Mouse (Mus musculus): ENCODE results near the gene Usp26.

The Usp26 gene

DNA sequence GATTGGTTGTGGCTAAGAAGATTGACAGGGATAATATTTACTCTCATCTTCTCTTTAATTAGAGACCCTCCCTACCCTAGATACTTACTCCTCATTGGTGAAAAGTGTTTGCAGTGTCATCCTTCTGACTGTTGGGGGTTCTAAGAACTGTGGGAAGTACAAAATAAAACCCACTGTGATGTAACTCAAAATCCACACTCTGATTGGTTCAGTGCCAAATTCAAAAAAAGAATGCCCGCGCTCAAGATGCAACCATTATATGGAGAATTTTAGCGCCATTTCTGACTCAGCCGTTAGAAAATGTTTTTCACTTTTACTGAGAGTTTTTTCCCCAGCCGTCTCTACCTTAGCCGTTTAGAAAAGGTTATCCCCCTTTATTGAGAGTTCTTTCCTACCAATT lies at the start of gene Usp26:
TSS of gene Usp26 (minus strand) at position 101 of the 400 bp plus-strand sequence.
- DNase-seq = no peak

DNA sequence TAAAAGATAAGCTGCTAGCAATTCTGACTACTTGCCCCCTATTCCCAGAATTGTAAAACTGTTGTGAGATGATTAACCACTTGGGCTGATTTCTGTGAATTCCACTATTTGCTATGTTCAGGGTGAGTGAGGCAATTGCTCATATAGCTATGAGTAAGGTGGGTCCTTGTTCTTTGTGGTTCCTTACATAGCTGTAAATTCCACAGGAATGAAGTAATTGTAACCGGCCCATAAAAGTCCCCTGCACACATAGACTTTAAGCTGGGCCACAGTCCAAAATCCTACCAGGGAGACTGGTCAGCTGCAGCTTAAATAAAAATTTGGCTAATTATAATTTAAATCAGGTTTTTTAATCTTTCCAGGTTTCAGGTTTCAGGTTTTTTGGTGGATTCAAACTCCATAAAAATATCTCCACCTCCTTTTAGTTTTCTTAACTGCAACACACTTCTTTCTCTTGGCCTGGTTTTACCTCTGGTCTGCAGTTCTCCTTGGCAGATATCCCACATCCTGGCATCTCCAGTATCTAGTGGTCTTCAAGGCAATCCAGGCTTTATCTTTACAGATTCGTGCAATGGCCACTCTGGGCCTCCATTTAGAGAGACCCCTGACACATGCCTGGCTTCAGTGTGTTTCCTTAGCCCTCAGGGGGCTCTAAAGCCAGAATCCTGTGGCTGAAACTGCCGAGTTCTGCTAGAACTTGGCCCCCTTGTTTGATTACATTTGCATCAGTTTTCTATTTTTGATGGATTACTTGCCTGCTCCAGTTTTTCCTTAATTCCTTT lies 13.6 kb upstream of the Usp26 start:
- DNase-seq = no peak

DNA sequence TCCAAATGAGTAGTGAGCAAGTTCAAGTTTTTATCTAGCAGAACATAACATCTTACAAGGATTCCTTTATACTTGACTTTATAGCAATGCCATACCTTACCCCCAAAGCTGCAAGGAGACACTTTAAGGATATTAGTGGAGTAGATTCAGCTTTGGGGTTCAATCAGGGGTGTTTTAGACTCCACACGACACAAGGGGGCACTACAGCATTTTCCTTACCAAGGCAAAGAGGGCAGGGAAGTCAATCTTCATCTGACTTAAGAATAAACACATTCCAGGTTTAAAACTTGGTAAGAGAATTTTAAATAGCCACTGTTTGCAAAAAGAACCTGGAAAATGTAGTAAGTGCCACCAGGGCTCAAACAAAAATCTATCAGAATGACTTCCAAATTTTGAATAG lies 33.6 kb downstream of the Usp26 start:
- no peak for DNase-seq

DNA sequence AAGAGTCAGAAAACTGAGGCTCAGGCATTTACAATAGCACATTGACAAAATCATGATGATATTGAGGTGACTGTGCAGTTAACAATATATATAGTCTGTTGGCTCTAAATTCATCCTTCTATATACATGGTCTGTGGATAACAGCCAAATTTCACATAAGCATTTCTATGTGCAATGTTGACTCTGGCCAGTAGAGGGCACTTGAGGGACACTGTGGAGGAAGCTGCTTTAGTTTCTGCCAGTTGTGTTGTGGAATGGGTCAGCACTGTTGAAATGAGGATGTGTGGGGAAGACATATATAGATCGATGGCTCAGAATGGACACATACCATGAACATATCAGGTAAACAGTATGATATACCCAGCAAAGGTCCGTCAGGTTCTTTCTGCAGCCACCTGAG lies 64.6 kb downstream of the Usp26 start:
- DNase-seq = no peak

DNA sequence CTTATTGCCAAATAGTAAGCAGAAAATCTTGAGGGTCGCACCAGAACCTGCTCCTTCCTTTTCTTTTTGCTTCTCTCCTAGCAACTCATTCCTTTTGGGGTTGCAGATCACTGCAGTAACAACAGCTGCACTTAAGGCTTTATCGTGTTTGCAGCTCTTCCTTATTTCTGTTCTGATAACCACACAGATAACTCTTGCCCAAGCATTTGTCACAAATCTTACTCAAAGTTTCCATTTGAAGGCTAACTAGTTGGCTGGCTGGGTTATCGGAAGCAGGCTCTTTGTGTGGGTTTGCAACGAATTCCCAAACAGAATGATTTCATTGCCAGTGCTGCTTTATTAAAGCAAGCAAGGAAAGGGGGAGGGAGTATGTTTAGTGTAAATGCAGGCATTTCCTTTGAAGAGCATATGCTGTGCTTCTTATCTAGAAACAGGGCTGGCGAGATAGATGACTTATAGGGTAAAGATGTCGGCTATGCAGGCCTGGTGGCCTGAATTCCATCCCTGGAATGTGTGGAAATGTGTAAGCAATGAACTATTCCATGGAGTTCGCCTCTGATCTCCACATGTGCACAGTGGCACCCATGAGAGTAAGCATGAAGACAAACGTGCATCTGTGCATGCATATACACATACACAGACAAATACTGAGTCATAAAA lies 86.8 kb downstream of the Usp26 start:
- DNase-seq = no peak

DNA sequence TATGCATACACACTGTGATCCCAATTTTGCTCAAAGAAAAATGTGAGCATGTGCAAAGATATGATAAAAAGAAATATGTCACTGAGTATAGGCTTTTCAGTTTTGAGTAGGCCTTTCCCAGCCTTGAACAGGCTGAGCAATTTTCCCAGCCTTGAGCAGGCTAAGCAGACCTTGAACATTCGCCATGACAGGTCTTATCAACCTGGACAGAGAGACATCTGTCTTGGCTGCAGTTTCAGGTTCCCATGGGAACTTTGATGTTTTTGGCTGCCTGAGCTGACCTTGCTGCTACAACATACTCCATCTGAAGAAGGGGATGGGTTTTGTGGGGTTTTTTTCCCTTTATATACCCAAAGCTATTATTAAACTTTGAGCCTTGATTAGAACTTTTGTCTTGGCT lies 88.0 kb downstream of the Usp26 start:
- no peak for DNase-seq

All from thymus, adult 18-20 months (tissue).